Mouse (Mus musculus) liver, embryonic 14.5 days (tissue): ENCODE results near the gene Tsc1.

ENCODE experiments used
- CTCF ChIP-seq: IDR thresholded peaks from 2 replicates; pipeline ENCODE4 v1.5.1; 2016; ENCODE audit warnings: antibody characterized with exemption, low read depth, control low read depth
- EP300 ChIP-seq: IDR thresholded peaks from 2 replicates; pipeline ENCODE4 v1.6.1; 2016; ENCODE audit warnings: antibody characterized with exemption, low read depth

GRCm38 (mm10) chr2:28621111-28621510, 19.9 kb upstream of the Tsc1 start:
- TF ChIP-seq CTCF: no peak
- TF ChIP-seq EP300: no peak
